Mouse (Mus musculus): Measurements from ENCODE around the gene Sprn. TPM values are rescaled to one million over a fixed set of nuclear protein-coding genes. Genes with fewer than 3 reads are reported as not detected.

The Sprn gene
- polyA plus RNA-seq, 2 experiments from 2014 or later: not detected

Other genes starting within 250 kb of the Sprn start
- 1 to 10 TPM in 1 of 2 experiments, under 1 TPM in 1; 0.90 to 2.2 TPM for gene Utf1, start 211.1 kb downstream of the Sprn start, polyA plus RNA-seq (2017; shearing (Covaris generic))
- gene 6430531B16Rik, start 176.1 kb downstream of the Sprn start, polyA plus RNA-seq (2017; shearing (Covaris generic)): 1 to 10 TPM in 1 of 2 experiments, not detected in 1; 1.2 TPM
- gene Adam8, start 162.3 kb downstream of the Sprn start, polyA plus RNA-seq (2017; shearing (Covaris generic)): 1 to 10 TPM; 9.6 to 9.9 TPM
- 10 to 100 TPM; 26.7 to 26.8 TPM for gene Zfp511, start 118.5 kb downstream of the Sprn start, polyA plus RNA-seq (2017; shearing (Covaris generic))
- gene Tubgcp2, start 118.2 kb downstream of the Sprn start, polyA plus RNA-seq (2017; shearing (Covaris generic)): 10 to 100 TPM; 22.2 to 23.0 TPM
- not detected for gene Msx3, start 105.8 kb downstream of the Sprn start, polyA plus RNA-seq (2017; shearing (Covaris generic))
- gene Caly, start 72.3 kb downstream of the Sprn start, polyA plus RNA-seq (2017; shearing (Covaris generic)): not detected
- not detected for gene Prap1, start 61.5 kb downstream of the Sprn start, polyA plus RNA-seq (2017; shearing (Covaris generic))
- 10 to 100 TPM in 1 of 2 experiments, 1 to 10 TPM in 1; 9.9 to 11.0 TPM for gene Fuom, start 52.4 kb downstream of the Sprn start, polyA plus RNA-seq (2017; shearing (Covaris generic))
- gene Paox, start 39.1 kb downstream of the Sprn start, polyA plus RNA-seq (2017; shearing (Covaris generic)): 1 to 10 TPM; 3.8 to 4.7 TPM
- 10 to 100 TPM; 73.1 to 79.4 TPM for gene Echs1, start 38.4 kb downstream of the Sprn start, polyA plus RNA-seq (2017; shearing (Covaris generic))
- gene Mtg1, start 17.3 kb downstream of the Sprn start, polyA plus RNA-seq (2017; shearing (Covaris generic)): 10 to 100 TPM; 27.7 to 34.1 TPM
- not detected for gene Olfr522, start 9.9 kb upstream of the Sprn start, polyA plus RNA-seq (2017; shearing (Covaris generic))
- gene Olfr523, start 18.3 kb upstream of the Sprn start, polyA plus RNA-seq (2017; shearing (Covaris generic)): not detected
- gene Olfr524, start 51.1 kb upstream of the Sprn start, polyA plus RNA-seq (2017; shearing (Covaris generic)): under 1 TPM in 1 of 2 experiments, not detected in 1; 0.17 TPM
- under 1 TPM in 1 of 2 experiments, not detected in 1; 0.15 TPM for gene Cd163l1, start 63.4 kb upstream of the Sprn start, polyA plus RNA-seq (2017; shearing (Covaris generic))
- gene 5830411N06Rik, start 92.4 kb upstream of the Sprn start, polyA plus RNA-seq (2017; shearing (Covaris generic)): 1 to 10 TPM in 1 of 2 experiments, under 1 TPM in 1; 0.82 to 2.5 TPM
- under 1 TPM; 0.09 to 0.28 TPM for gene Olfr525, start 166.0 kb upstream of the Sprn start, polyA plus RNA-seq (2017; shearing (Covaris generic))
- under 1 TPM in 1 of 2 experiments, not detected in 1; 0.45 TPM for gene Olfr527, start 179.1 kb upstream of the Sprn start, polyA plus RNA-seq (2017; shearing (Covaris generic))
- gene Olfr60, start 206.8 kb upstream of the Sprn start, polyA plus RNA-seq (2017; shearing (Covaris generic)): 1 to 10 TPM in 1 of 2 experiments, not detected in 1; 1.3 TPM
- gene Olfr530, start 221.5 kb upstream of the Sprn start, polyA plus RNA-seq (2017; shearing (Covaris generic)): not detected
- not detected for gene Olfr531, start 248.0 kb upstream of the Sprn start, polyA plus RNA-seq (2017; shearing (Covaris generic))